Mouse (Mus musculus) liver, embryonic 11.5 days (tissue): ENCODE data around the gene Hba-a1. TPM values are rescaled to one million over a fixed set of nuclear protein-coding genes. Genes with fewer than 3 reads are reported as not detected.

ENCODE experiments used
- ATAC-seq: fragments of 200-750 bp; cut with Nextera tagmentation; replicated peaks from 2 replicates; pipeline ENCODE4 v1.8.0; 2017; ENCODE audit warnings: moderate number of reproducible peaks, mild to moderate bottlenecking, moderate TSS enrichment, moderate library complexity; ENCODE audit not compliant: low FRiP score
- DNase-seq: peaks from one replicate; pipeline ENCODE4 v3.0.0-alpha.2; 2017; ENCODE audit warnings: low spot score
- H3K27ac ChIP-seq: fragments of 300-500 bp; sonication (generic); 2 replicates; pipeline ENCODE4 v1.5.1; 2014; ENCODE audit warnings: mild to moderate bottlenecking, low read depth, low read length, control low read depth
- H3K27me3 ChIP-seq: fragments of 300-500 bp; sonication (generic); replicated peaks from 2 replicates; pipeline ENCODE4 v1.6.1; 2014; ENCODE audit warnings: low read length, mixed read lengths; ENCODE audit not compliant: control insufficient read depth, insufficient read depth
- H3K36me3 ChIP-seq: fragments of 300-500 bp; sonication (generic); 2 replicates; pipeline ENCODE4 v1.6.1; 2014; ENCODE audit warnings: mild to moderate bottlenecking, low read length, moderate library complexity, mixed read lengths; ENCODE audit not compliant: control insufficient read depth, insufficient read depth
- H3K4me1 ChIP-seq: fragments of 300-500 bp; sonication (generic); replicated peaks from 2 replicates; pipeline ENCODE4 v1.6.1; 2014; ENCODE audit warnings: low read length, mixed read lengths; ENCODE audit not compliant: control insufficient read depth, insufficient read depth
- H3K4me2 ChIP-seq: fragments of 300-500 bp; sonication (generic); 2 replicates; pipeline ENCODE4 v1.6.1; 2014; ENCODE audit warnings: mild to moderate bottlenecking, control low read depth, moderate library complexity
- H3K4me3 ChIP-seq: fragments of 300-500 bp; sonication (generic); 2 replicates; pipeline ENCODE4 v1.5.1; 2014; ENCODE audit warnings: low read depth, low read length, control low read depth
- H3K9ac ChIP-seq: fragments of 300-500 bp; sonication (generic); 2 replicates; pipeline ENCODE4 v1.6.1; 2014; ENCODE audit warnings: low read depth, low read length, control low read depth
- H3K9me3 ChIP-seq: fragments of 300-500 bp; sonication (generic); 2 replicates; pipeline ENCODE4 v1.6.1; 2016; ENCODE audit warnings: low read length, inconsistent platforms, mixed read lengths; ENCODE audit not compliant: control insufficient read depth
- WGBS: fragments of 180-500 bp; shearing (Covaris S2); extraction: QIAGEN DNeasy Blood & Tissue Kit; methylation state at CpG from one replicate; pipeline ENCODE4 v1.1.7; 2014; 5-methylcytosine and 5-hydroxymethylcytosine counted together
- polyA plus RNA-seq: library from polyadenylated mRNA; unstranded; fragments of >200 nt; fragmentation: Nextera tagmentation; extraction: Ambion mirVana; gene quantifications from 2 replicates; pipeline ENCODE4 v1.2.1, GENCODE M21; 2014

Hba-a1 gene
- polyA plus RNA-seq, 1 experiment from 2014 or later: 12,741 TPM

DNA sequence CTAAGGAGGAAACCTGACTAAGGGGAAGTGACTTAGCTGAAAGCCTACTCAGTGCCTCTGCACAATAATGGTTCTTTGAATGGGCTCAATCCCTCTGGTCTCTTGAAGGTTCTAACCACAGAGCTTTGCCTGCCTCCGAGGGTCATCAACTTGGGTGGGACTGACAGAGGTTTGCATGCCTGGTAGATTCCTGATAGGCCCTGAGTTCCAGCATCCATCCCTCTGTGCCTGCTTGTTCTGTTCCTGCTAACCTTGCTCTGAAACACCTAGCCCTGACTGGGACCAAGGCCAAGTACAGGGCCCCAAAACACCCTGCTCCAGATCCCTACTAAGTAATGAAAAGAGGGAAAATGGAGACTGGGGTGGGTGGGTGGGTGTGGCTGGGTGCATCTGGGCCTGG is 20.1 kb downstream of the Hba-a1 start:
- WGBS: 77% methylated on average over 1 of the region's 1 CpGs
- H3K9me3 ChIP-seq: no peaks in the 10 kb centered on the region
- H3K36me3 ChIP-seq: no peaks in the 10 kb centered on the region
- no peaks in the 10 kb centered on the region for H3K4me1 ChIP-seq
- no peak for ATAC-seq
- no peak overlapping the region for H3K4me2 ChIP-seq
- no peak for DNase-seq
- no peak overlapping the region for H3K4me3 ChIP-seq
- no peak overlapping the region for H3K9ac ChIP-seq
- peaks cover 9% of the 10 kb centered on the region for H3K27me3 ChIP-seq
- no peak overlapping the region for H3K27ac ChIP-seq

DNA sequence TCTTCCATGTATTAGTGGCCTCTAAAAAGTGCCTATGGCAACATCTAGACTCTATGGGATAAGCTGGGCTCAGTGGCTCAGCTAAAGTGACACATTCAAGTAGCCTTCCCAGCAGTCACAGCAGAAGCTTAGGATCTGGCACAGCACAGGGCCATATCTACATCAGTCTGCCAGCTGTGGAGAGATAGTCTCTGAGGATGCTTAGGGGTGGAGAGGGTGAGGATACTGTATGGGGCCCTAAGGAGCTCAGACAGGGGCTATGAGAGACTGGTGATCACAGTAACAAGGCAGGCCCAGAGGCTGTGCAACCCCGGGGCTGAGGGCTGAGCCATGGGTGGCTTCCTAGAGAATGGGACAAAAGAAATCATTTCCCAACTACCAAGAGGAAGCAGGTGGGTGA is 23.7 kb downstream of the Hba-a1 start:
- H3K27me3 ChIP-seq: peaks cover 4% of the 10 kb centered on the region; the same call in 1 of the 2 replicates
- no peak overlapping the region for H3K4me3 ChIP-seq
- H3K9me3 ChIP-seq: no peaks in the 10 kb centered on the region
- no peak overlapping the region for H3K9ac ChIP-seq
- H3K4me2 ChIP-seq: no peak overlapping the region
- 79% methylated on average over 1 of the region's 1 CpGs for WGBS
- DNase-seq (no peak), ATAC-seq (peak; percentile 66)
- no peak overlapping the region for H3K27ac ChIP-seq
- H3K4me1 ChIP-seq: no peaks in the 10 kb centered on the region
- no peaks in the 10 kb centered on the region for H3K36me3 ChIP-seq

DNA sequence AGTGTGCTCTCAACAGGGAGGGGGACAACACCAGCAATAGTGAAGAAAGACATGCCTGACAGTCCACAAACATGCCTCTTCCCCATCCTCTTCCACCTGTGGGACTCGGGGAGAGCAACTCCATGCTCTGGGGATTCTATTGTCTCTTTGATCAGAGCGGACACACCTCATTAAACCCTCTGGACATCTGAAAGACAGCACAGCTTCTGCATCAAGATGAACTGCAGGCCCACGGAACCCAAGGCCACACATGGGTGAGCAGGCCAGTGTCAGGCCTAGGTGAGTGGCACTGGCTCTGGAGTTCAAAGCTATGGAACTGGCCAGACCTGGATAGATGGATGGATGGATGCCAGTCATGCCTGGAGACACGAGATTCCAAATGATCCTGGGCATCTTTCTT is 26.1 kb downstream of the Hba-a1 start:
- H3K4me2 ChIP-seq: no peak overlapping the region
- H3K27ac ChIP-seq: no peak overlapping the region
- H3K27me3 ChIP-seq: 0 out of 2 replicates have a peak, but pooled peaks cover 2% of the 10 kb centered on the region
- WGBS: 72% methylated on average over 4 of the region's 4 CpGs
- H3K9me3 ChIP-seq: no peaks in the 10 kb centered on the region
- DNase-seq: no peak
- no peaks in the 10 kb centered on the region for H3K36me3 ChIP-seq
- H3K9ac ChIP-seq: no peak overlapping the region
- H3K4me1 ChIP-seq: no peaks in the 10 kb centered on the region
- H3K4me3 ChIP-seq: no peak overlapping the region
- ATAC-seq: no peak

DNA sequence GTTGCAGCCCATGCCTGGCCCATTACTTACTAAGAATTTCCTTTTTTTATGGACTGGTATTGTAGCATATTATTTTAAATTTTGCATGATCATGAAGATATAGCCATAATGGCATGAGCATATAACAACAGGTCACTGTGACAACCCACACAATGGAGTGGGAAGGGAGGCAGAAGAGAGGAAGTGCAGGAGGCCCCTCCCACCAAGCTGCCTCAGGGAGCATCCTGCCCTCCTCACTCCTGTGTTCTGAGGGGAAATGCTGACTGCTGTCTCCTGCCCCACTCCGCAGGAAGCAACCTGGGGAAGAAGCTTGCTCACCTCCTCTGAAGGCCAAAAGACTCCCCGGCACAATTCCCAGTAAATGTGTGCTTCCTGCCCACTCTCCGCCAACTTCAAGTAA is 26.6 kb downstream of the Hba-a1 start:
- WGBS: 53% methylated on average over 3 of the region's 3 CpGs
- H3K9me3 ChIP-seq: no peaks in the 10 kb centered on the region

DNA sequence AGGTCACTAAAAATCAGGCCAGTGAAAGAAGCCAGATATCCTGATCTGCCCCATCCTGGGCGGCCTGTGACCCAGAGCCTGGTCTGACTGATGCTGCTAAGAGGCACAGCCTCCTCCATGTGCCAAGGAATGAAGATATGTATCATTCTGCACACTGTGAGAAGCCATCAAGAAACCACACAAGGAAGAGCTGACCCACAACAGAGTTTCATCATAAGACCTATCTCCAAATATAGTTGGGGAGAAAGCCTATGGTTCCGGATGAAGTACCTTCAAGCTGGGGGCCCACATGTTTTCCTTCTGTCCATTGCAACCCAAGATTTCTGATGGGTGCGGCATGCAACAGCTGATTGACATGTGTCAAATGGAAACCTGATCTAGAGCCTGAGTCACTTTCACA is 32.7 kb downstream of the Hba-a1 start:
- no peak for DNase-seq
- 81% methylated on average over 3 of the region's 3 CpGs for WGBS
- no peak for ATAC-seq
- Histone ChIP-seq H3K4me2 (no peak overlapping the region), H3K4me1 (no peaks in the 10 kb centered on the region), H3K27me3 (no peaks in the 10 kb centered on the region), H3K9ac (no peak overlapping the region), H3K36me3 (no peaks in the 10 kb centered on the region), H3K4me3 (no peak overlapping the region), H3K27ac (no peak overlapping the region), H3K9me3 (no peaks in the 10 kb centered on the region)

More for the DNA sequence above, 26.6 kb downstream of the Hba-a1 start:
- ATAC-seq (no peak), DNase-seq (no peak)
- no peak overlapping the region for H3K27ac ChIP-seq
- H3K36me3 ChIP-seq: no peaks in the 10 kb centered on the region
- 0 out of 2 replicates have a peak, but pooled peaks cover 2% of the 10 kb centered on the region for H3K27me3 ChIP-seq
- no peak overlapping the region for H3K9ac ChIP-seq
- H3K4me1 ChIP-seq: no peaks in the 10 kb centered on the region
- H3K4me2 ChIP-seq: no peak overlapping the region
- no peak overlapping the region for H3K4me3 ChIP-seq

DNA sequence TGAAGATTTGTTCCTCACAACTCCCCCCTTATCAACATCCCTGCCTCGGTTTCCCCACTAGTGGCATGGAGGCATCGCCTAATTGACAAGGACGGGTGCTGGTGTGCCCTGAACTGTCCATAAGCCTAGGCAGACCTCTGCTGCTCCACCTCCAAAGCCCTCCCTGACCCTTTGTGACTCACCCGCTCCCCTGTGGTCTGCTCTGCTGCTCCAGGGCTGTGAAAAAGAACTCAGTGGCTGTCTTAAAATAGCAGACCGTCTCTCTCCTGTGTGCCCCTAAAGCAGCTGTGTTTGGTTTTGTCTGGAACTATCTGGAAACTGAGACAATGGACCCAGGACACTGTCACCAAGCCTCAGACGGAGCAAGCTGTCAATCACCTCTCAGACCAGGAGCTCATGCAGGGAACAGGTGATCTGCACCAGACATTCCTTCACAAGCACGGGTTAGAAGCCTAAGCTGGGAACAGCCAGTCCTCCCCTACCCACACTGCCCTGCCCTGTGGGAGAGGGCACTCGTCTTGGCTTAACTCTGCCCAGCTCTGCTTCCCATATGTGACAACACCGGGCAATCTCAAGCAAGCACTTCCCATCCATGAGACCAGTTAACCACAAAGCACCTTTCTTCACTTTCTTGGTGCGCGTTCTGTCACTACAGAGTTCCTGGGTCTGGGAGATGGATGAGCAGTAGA is 37.3 kb downstream of the Hba-a1 start:
- no peaks in the 10 kb centered on the region for H3K36me3 ChIP-seq
- ATAC-seq: no peak; the same call in 1 of the 2 replicates

DNA sequence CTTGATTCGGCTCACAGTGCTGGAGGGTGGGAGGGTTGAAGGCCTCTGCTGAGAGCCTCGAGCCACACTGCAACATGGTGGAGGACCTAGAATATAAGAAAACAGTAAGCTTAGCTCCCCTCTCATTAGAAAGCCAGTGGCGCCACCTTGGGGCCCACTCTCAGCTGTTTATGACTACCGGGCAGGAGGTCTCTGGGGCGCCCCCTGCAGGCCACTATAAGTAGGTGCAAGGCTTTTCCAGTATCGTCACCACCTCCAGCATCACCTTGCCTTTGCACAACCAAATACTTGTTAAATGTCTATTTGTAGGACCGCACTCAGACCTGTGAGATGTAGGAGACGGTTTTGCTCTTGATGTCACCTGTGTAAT is 37.9 kb downstream of the Hba-a1 start:
- no peaks in the 10 kb centered on the region for H3K27me3 ChIP-seq
- H3K4me2 ChIP-seq: no peak overlapping the region
- ATAC-seq: peak; percentile 72

More for the DNA sequence above, 37.3 kb downstream of the Hba-a1 start:
- Histone ChIP-seq H3K4me1 (no peaks in the 10 kb centered on the region), H3K4me2 (no peak overlapping the region), H3K4me3 (no peak overlapping the region), H3K9me3 (no peaks in the 10 kb centered on the region), H3K27me3 (no peaks in the 10 kb centered on the region), H3K9ac (no peak overlapping the region), H3K27ac (no peak overlapping the region)
- no peak for DNase-seq
- WGBS: 65% methylated on average over 11 of the region's 11 CpGs

DNA sequence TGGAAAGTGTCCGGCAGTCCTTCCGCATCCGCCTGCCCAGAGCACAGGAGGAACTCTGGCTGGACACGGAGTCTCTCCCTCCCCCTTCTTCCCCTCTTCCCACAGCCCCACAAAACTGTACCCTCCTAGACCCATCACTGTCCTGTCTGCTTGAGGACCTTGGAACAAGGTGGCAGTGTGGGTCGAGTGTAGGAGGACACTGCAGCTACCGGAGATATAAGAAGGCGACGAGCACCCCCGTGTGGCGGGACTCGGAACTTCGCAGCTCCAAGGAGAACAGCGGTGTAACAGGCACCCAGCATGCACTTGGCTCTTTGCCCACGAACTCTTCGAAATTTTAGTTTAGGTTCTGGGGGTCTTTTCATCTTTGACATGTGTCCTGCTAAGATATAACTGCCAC is 41.3 kb downstream of the Hba-a1 start:
- Histone ChIP-seq H3K27me3 (no peaks in the 10 kb centered on the region; the same call in 1 of the 2 replicates), H3K36me3 (no peaks in the 10 kb centered on the region), H3K9ac (no peak overlapping the region), H3K4me3 (no peak overlapping the region), H3K4me1 (no peaks in the 10 kb centered on the region), H3K9me3 (no peaks in the 10 kb centered on the region), H3K4me2 (peak overlapping the region; percentile 48), H3K27ac (no peak overlapping the region)
- peak; percentile 76 for ATAC-seq
- peak; percentile 89 for DNase-seq
- 14% methylated on average over 15 of the region's 15 CpGs for WGBS

More for the DNA sequence above, 37.9 kb downstream of the Hba-a1 start:
- Histone ChIP-seq H3K27ac (no peak overlapping the region), H3K4me3 (no peak overlapping the region), H3K9me3 (no peaks in the 10 kb centered on the region), H3K9ac (no peak overlapping the region), H3K36me3 (no peaks in the 10 kb centered on the region), H3K4me1 (no peaks in the 10 kb centered on the region)
- DNase-seq: peak; percentile 63
- WGBS: 32% methylated on average over 8 of the region's 8 CpGs

DNA sequence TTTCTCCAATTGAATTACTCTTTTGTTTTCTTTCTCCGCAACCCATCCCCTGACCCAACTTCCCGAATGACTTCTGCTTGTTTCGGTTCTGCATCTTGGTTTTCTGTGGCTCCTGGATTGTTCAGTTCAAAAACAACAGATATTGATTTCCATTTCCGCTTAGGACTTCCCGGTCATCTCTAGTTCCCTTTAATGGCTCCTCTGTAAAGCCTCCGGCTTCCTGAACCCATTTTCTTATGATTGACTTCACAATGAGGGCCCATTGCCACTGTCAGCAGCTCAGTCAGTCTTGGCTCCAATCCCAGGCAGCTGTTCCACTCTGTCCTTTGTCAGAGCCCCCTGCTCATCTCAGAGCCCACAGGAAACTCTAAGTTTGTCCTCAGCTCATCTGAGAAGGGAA is 47.8 kb downstream of the Hba-a1 start:
- no peak overlapping the region for H3K4me3 ChIP-seq
- H3K4me1 ChIP-seq: no peaks in the 10 kb centered on the region
- no peaks in the 10 kb centered on the region for H3K36me3 ChIP-seq
- peaks cover 3% of the 10 kb centered on the region; the same call in 1 of the 2 replicates for H3K9me3 ChIP-seq
- DNase-seq (no peak), ATAC-seq (no peak)
- no peak overlapping the region for H3K4me2 ChIP-seq
- no peaks in the 10 kb centered on the region; the same call in 1 of the 2 replicates for H3K27me3 ChIP-seq
- H3K27ac ChIP-seq: no peak overlapping the region
- H3K9ac ChIP-seq: no peak overlapping the region
- 54% methylated on average over 6 of the region's 6 CpGs for WGBS
